Mouse (Mus musculus): ENCODE results near the gene Grik3. TPM values are rescaled to one million over a fixed set of nuclear protein-coding genes. Genes with fewer than 3 reads are reported as not detected.

Gene Grik3
- polyA plus RNA-seq, 1 experiment = 0.21 TPM

- Histone ChIP-seq H3K4me1 (ENCODE audit: control insufficient read depth, insufficient read depth, low read length) (no peaks in the 10 kb centered on the region), H3K4me3 (ENCODE audit: insufficient read depth, low read length) (no peak overlapping the region), H3K27ac (ENCODE audit: insufficient read depth, low read length) (no peak overlapping the region)
- TF ChIP-seq POLR2A (IDR thresholded peaks at IDR 0.05; ENCODE audit: low read depth, low read length) (no peak), CTCF (IDR thresholded peaks at IDR 0.05; ENCODE audit: borderline replicate concordance, insufficient read depth, low read length) (no peak)
Observed at GRCm38 (mm10) chr4:125656031-125656430, 165.5 kb downstream of the Grik3 start.

- Histone ChIP-seq H3K4me1 (ENCODE audit: control insufficient read depth, insufficient read depth, low read length) (no peaks in the 10 kb centered on the region), H3K4me3 (ENCODE audit: insufficient read depth, low read length) (no peak overlapping the region), H3K27ac (ENCODE audit: insufficient read depth, low read length) (no peak overlapping the region)
- TF ChIP-seq POLR2A (IDR thresholded peaks at IDR 0.05; ENCODE audit: low read depth, low read length) (no peak), CTCF (IDR thresholded peaks at IDR 0.05; ENCODE audit: borderline replicate concordance, insufficient read depth, low read length) (no peak)
Observed at GRCm38 (mm10) chr4:125658376-125658775, 167.9 kb downstream of the Grik3 start.

DNA sequence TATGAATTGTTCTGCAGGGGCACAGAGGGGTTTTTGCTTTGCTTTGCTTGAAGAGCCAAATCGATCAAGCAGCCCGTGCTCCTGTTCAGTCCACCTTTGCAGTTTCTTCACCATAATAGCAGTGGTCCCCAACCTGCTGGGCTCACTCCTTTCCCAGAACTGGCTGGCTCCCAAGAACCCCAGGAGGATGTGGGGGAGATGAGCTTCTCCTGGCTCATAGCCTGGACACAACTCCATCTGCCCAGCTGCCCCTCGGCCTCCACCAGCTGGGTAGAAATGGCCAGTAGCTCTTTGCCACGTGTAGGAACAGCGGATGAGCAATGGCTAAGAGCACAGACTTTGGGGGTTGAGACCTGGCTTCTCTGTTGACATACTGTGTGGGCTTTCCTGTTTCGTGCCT lies 171.5 kb downstream of the Grik3 start:
- H3K4me3 ChIP-seq (ENCODE audit: insufficient read depth, low read length) = no peak overlapping the region
- no peak for TF ChIP-seq CTCF (IDR thresholded peaks at IDR 0.05; ENCODE audit: borderline replicate concordance, insufficient read depth, low read length)
- no peak overlapping the region for H3K27ac ChIP-seq (ENCODE audit: insufficient read depth, low read length)
- H3K4me1 ChIP-seq (ENCODE audit: control insufficient read depth, insufficient read depth, low read length) = no peaks in the 10 kb centered on the region

DNA sequence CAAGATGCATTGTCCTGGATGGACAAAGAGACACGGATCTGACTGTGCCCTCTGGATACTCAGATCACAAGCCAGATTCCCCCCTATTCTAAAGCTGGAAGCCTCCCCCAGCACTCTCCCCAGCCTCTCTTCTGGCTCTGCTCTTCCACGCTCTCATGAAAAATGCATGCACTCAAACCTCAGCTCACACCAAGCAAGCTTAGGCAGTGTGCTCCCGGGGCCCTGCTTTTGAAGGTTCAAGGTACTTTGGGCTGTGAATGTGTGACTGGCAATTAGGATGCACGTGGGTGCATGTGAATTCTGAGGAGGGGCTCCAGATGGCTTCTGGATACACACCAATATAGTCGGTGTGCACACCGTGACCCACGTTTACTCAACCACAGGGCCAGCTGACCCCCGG lies 172.8 kb downstream of the Grik3 start:
- no peak for TF ChIP-seq POLR2A (IDR thresholded peaks at IDR 0.05; ENCODE audit: low read depth, low read length)
- no peak for TF ChIP-seq CTCF (IDR thresholded peaks at IDR 0.05; ENCODE audit: borderline replicate concordance, insufficient read depth, low read length)
- H3K27ac ChIP-seq (ENCODE audit: insufficient read depth, low read length) = no peak overlapping the region
- H3K4me1 ChIP-seq (ENCODE audit: control insufficient read depth, insufficient read depth, low read length) = no peaks in the 10 kb centered on the region
- H3K4me3 ChIP-seq (ENCODE audit: insufficient read depth, low read length) = no peak overlapping the region

DNA sequence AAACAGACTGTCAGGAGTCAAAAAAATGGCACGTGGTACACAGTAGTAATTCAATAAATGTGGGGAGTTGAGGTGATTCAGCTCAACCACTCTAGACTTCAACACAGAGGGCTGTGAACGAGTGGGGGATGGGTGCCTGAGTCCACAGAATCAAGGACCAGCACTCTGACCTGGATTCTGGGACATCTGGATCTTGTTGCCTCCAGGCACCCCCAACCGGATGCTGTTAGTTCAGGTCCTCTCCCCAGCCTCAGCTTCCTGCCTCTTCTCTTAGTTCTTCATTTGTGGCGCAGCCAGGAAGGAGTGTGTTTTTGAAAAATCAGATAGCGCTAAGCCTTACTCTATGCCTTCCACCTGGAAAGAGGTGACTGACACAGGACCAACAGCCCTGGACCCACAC lies 175.5 kb downstream of the Grik3 start:
- H3K27ac ChIP-seq (ENCODE audit: insufficient read depth, low read length) = no peak overlapping the region
- H3K4me3 ChIP-seq (ENCODE audit: insufficient read depth, low read length) = no peak overlapping the region
- H3K4me1 ChIP-seq (ENCODE audit: control insufficient read depth, insufficient read depth, low read length) = no peaks in the 10 kb centered on the region
- TF ChIP-seq POLR2A (IDR thresholded peaks at IDR 0.05; ENCODE audit: low read depth, low read length) (no peak), CTCF (IDR thresholded peaks at IDR 0.05; ENCODE audit: borderline replicate concordance, insufficient read depth, low read length) (no peak)

DNA sequence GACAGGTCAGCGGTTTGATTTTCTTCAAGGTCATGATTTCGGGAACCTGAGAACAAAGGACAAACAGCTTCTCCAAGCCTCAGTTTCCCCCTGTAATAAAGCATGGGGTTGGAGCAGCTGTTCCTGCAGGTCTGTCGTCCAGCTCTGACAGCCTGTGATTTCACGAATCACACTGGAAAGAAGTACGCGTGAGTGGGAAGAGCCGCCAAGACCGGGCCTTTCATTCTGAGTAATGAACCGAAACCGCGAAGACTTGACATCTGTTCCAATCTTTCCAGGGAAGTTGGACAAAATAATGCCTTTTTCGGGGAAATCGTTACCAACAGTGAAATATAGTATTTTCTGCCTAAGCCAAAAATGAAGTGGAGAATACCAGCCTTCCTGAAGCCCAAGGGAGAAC lies 191.5 kb downstream of the Grik3 start:
- Histone ChIP-seq H3K4me3 (ENCODE audit: insufficient read depth, low read length) (no peak overlapping the region), H3K4me1 (ENCODE audit: control insufficient read depth, insufficient read depth, low read length) (no peaks in the 10 kb centered on the region), H3K27ac (ENCODE audit: insufficient read depth, low read length) (no peak overlapping the region)
- TF ChIP-seq POLR2A (IDR thresholded peaks at IDR 0.05; ENCODE audit: low read depth, low read length) (no peak), CTCF (IDR thresholded peaks at IDR 0.05; ENCODE audit: borderline replicate concordance, insufficient read depth, low read length) (no peak)

DNA sequence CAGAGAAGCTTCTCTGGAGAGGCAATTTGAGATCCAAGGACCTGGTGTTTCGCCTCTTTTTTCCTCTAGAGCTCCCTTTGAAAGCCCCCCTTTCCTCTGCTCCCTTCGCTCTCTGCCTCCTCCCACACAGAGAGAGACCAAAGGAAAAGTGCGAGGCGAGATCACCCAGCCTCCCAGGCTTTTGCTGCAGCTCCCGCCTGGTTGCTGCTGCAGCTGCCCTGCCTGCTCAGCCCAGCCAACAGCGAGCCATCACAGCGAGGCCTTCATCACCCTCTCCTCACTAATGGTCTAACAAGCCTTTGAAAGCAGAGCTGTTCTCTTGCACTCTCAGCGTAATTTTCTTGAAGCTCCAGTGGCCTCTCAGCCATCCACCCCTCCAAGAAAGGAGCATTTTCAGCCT lies 196.6 kb downstream of the Grik3 start:
- H3K4me3 ChIP-seq (ENCODE audit: insufficient read depth, low read length) = no peak overlapping the region
- no peaks in the 10 kb centered on the region for H3K4me1 ChIP-seq (ENCODE audit: control insufficient read depth, insufficient read depth, low read length)
- no peak overlapping the region for H3K27ac ChIP-seq (ENCODE audit: insufficient read depth, low read length)
- no peak for TF ChIP-seq POLR2A (IDR thresholded peaks at IDR 0.05; ENCODE audit: low read depth, low read length)
- TF ChIP-seq CTCF (IDR thresholded peaks at IDR 0.05; ENCODE audit: borderline replicate concordance, insufficient read depth, low read length) = no peak

GRCm38 (mm10) chr4:125695431-125695830 lies 204.9 kb downstream of the Grik3 start:
- no peaks in the 10 kb centered on the region for H3K4me1 ChIP-seq (ENCODE audit: control insufficient read depth, insufficient read depth, low read length)
- no peak for TF ChIP-seq CTCF (IDR thresholded peaks at IDR 0.05; ENCODE audit: borderline replicate concordance, insufficient read depth, low read length)
- no peak for TF ChIP-seq POLR2A (IDR thresholded peaks at IDR 0.05; ENCODE audit: low read depth, low read length)
- H3K4me3 ChIP-seq (ENCODE audit: insufficient read depth, low read length) = no peak overlapping the region
- no peak overlapping the region for H3K27ac ChIP-seq (ENCODE audit: insufficient read depth, low read length)

DNA sequence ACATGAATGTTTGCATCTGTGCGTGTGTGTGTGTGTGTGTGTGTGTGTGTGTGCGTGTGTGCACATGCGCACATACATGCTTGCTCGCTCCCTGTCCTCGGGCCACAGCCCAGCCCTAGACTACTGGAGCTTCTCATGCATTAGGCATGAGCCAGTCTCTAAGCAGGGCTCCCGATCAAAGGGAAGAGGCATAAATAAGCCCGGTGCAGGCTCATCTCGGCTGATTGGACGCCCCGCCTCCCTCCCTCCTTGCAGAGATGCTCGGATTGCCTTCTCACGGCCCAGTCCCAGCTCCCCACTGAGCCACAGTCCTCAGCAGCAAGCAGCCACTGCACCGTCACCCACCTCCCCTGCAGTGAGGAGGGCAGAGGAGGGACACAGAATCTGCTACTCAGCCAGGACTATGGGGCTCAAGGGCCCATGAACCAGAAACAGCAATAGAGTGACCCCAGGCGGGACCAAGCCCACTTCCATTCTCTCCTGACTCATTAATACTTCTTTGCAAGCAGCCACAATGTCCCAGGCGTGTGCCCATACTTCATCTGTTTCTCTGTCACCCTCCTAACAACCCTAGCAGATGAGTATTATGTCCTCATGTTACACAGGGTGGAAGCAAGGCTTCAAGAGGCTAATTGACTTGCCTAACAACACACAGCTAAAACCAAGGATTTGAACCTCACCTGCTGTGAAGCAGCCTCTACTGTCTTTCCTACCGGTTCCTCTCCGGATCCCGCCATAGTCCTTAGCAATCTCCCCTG lies 205.9 kb downstream of the Grik3 start:
- Histone ChIP-seq H3K27ac (ENCODE audit: insufficient read depth, low read length) (no peak overlapping the region), H3K4me1 (ENCODE audit: control insufficient read depth, insufficient read depth, low read length) (no peaks in the 10 kb centered on the region), H3K4me3 (ENCODE audit: insufficient read depth, low read length) (no peak overlapping the region)
- no peak for TF ChIP-seq POLR2A (IDR thresholded peaks at IDR 0.05; ENCODE audit: low read depth, low read length)
- TF ChIP-seq CTCF (IDR thresholded peaks at IDR 0.05; ENCODE audit: borderline replicate concordance, insufficient read depth, low read length) = no peak

DNA sequence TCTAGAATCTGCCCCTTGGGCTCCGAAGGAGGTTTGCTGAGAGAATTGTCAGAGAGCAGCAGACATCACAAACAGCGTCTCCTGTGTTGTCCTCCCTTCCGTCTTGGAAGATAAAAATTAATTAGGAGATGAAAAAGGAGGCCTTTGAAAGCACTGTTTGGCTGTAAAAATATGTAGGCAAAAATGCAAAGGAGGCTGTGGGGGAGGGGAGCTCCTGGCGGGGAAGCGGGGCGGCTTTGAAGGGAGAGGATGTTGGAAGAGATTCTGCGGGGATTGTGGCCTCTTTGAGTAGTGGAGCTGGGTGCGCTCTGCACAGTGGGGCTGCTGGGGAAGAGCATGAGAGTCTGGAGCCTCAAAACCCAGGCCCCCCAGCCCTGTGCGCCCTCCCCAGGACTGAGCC lies 207.1 kb downstream of the Grik3 start:
- Histone ChIP-seq H3K4me1 (ENCODE audit: control insufficient read depth, insufficient read depth, low read length) (no peaks in the 10 kb centered on the region), H3K27ac (ENCODE audit: insufficient read depth, low read length) (no peak overlapping the region), H3K4me3 (ENCODE audit: insufficient read depth, low read length) (no peak overlapping the region)
- no peak for TF ChIP-seq CTCF (IDR thresholded peaks at IDR 0.05; ENCODE audit: borderline replicate concordance, insufficient read depth, low read length)
- TF ChIP-seq POLR2A (IDR thresholded peaks at IDR 0.05; ENCODE audit: low read depth, low read length) = no peak

All from embryonic fibroblast, embryonic 13.5 days (primary cell).